Mouse (Mus musculus): ENCODE data around the gene S100a11.
A peak's percentile ranks its signal among the peaks of the same experiment; 100 is the strongest.
"Not testable (repeated sequence)": the region's sequence is repeated elsewhere in the genome, so short reads cannot be mapped to it uniquely, and the experiment has no call there.

S100a11 gene

GRCm38 (mm10) chr3:93522611-93523010 is 2.3 kb downstream of the S100a11 start:
- DNase-seq (ENCODE audit: low spot score): peak; percentile 40

GRCm38 (mm10) chr3:93527300-93527699 is 7.0 kb downstream of the S100a11 start:
- no peak for DNase-seq (ENCODE audit: low spot score)

GRCm38 (mm10) chr3:93528807-93529206 is 8.5 kb downstream of the S100a11 start:
- no peak for DNase-seq (ENCODE audit: low spot score)

DNA sequence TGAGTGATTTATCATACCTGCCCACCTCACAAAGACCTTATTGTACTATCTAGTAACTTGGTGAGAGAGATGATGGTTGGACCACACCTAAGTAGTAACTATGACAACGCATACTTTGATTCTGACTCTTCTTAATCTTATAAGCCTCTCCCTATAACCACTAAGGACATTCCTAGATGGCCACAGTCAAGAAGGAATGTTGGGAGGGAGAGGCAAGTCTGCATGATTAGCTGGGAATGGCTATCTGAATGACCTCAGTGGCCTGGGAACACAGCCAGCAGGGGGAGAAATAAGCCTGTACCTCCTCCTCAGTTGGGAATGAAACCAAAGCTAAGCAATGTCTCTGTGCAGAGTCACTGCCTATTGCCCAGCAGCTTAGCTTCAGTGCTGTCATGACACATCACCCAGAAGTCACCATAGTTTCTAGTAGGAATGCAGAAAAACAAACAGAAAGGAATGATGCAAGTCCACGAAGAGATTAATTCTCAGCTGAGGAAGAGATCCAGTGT is 16.8 kb downstream of the S100a11 start:
- DNase-seq (ENCODE audit: low spot score): no peak

DNA sequence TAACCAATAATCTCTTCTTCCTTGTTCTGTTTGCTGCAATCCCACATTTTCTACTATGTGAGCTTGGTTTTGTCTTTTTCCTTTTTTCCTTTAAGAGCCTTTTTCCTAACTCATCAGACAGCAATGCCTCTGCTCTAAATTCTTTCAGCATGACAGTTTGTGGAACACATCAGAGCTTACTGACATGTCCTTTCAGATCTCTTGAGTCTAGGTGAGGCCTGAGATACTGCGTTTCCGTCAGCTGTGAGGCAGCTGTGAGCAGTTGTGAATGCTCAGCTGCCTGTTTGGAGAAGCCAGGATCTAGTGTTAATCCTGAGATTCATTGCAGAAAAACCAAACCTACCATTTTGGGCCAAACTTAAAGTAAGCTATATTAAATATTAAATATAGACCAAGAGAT is 18.2 kb downstream of the S100a11 start:
- DNase-seq (ENCODE audit: low spot score): no peak

GRCm38 (mm10) chr3:93541501-93541900 is 21.2 kb downstream of the S100a11 start:
- no peak for DNase-seq (ENCODE audit: low spot score)

- DNase-seq (ENCODE audit: low spot score): not testable (repeated sequence)
Measured at GRCm38 (mm10) chr3:93544170-93544569, 23.9 kb downstream of the S100a11 start.

GRCm38 (mm10) chr3:93547099-93547648 is 26.9 kb downstream of the S100a11 start:
- peak; percentile 80 for DNase-seq (ENCODE audit: low spot score)

GRCm38 (mm10) chr3:93547749-93548540 is 27.7 kb downstream of the S100a11 start:
- DNase-seq (ENCODE audit: low spot score): no peak

GRCm38 (mm10) chr3:93548541-93549266 is 28.4 kb downstream of the S100a11 start:
- no peak for DNase-seq (ENCODE audit: low spot score)

- no peak for DNase-seq (ENCODE audit: low spot score)
Measured at GRCm38 (mm10) chr3:93549986-93550385, 29.7 kb downstream of the S100a11 start.

DNA sequence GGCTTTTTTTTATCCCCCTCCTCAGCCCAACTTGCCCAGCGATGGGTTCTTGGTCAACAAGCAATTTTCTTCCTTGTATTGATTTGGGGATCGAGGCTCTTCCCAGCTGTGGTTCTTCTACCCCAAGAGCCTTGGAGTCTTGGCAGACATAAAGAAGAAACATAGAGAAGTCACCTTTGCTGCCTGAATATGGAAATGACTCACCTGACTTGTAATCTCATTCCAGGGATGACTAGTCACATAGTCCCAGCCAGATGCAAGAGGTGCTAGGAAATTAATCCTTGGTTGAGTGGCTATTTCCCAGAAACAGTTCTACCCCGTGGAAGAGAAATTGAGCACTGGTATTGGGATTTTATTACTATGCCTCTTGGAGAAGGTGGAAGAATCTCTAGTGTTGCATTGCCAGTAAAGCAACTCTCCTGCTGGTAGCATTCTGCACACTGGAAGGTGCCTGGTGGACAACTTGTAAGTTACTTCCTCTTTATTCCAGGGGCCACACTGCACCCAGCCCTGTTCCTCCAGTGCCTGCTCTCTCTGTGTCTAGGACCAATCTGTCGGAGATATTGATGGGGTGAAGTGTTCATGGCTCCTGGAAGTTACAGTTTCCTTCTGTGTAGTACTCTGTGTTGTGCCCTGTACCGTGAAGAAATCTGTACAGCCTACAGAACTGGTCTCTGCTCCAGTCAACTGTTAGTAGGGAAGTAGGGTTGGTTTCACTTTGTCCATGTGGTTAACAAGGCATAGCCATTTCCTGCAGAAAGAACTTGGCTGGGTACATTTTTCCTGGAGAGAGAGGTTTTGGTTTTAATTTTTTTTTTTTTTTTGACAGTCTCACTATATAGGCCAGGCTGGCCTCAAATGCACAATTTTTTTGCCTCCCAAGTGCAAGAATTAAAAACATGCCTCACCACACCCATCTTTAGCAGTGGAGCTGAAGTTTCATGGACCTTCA is 31.9 kb downstream of the S100a11 start:
- no peak for DNase-seq (ENCODE audit: low spot score)

- DNase-seq (ENCODE audit: low spot score): no peak
Measured at GRCm38 (mm10) chr3:93553311-93553710, 33.0 kb downstream of the S100a11 start.

GRCm38 (mm10) chr3:93553765-93554378 is 33.6 kb downstream of the S100a11 start:
- no peak for DNase-seq (ENCODE audit: low spot score)

DNA sequence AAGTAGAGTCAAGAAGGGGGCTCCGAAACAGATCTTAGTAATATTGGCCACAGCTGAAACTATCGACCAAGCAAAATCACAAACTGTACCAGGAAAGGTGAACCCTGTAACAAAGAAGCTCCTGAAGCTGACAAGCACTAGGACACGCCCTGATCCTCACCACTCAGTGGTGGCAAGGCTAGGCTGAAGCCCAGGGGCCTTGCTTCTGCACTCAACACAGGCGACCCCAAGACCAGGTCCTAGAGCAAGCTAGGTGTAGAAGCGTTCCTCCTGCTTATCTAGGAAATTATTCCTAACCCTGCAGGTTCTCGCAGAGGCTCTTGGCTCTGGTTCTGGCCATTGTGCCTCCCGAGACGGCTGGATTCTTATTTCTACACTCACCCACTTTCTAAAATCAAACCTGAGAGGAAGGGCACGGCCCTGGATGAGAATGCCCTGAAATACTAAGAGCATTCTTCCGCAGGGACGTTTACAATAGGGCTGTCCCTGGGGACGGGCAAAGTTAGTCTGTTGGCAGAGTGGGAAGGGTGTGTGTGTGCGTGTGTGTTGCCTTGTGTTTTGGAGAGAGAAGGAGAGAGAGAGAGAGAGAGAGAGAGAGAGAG is 34.2 kb downstream of the S100a11 start:
- no peak for DNase-seq (ENCODE audit: low spot score)

- no peak for DNase-seq (ENCODE audit: low spot score)
Measured at GRCm38 (mm10) chr3:93554981-93555877, 34.9 kb downstream of the S100a11 start, which contains the start of gene S100a10. Gene S100a10, plus strand, starts transcription at chr3:93555080.

- no peak for DNase-seq (ENCODE audit: low spot score)
Measured at GRCm38 (mm10) chr3:93555878-93556254, 35.6 kb downstream of the S100a11 start.

DNA sequence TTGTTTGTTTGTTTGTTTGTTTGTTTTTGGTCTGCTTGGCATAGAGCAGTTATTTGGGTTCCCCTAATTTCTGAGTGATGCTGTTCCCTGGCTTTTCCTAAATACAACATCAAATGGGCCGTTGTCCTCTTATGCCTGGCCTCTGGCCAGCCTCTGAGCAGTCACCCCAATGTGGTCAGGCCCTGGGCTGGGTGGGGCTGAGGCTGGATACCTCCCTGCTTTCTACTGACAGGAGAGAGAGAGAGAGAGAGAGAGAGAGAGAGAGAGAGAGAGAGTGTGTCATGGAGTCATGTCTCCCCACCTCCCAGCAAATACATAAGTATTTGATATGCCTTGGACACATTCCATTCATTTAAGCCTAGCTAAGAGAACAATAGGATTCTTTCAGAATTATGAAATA is 36.3 kb downstream of the S100a11 start:
- no peak for DNase-seq (ENCODE audit: low spot score)

DNA sequence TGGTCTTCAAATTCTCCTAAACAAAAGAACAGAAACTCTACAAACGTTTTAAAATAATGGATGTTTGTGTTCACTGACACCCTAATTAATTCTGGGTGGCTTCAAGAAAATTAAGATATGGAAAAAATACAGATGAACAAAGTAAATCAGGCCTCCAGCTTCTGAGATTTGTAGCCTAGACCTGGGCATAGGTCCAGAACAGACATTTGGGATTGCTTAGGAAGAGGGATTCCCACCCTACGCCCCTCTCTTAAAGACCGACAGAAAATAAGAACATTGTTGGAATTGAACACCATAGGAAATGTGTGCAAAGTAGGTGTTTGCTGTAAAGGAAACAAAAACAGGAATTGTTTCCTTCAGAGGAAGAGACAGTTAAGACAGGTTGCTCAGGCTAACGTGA is 37.2 kb downstream of the S100a11 start:
- no peak for DNase-seq (ENCODE audit: low spot score)

- no peak for DNase-seq (ENCODE audit: low spot score)
Measured at GRCm38 (mm10) chr3:93559961-93560360, 39.7 kb downstream of the S100a11 start.

Data from layer of hippocampus, adult 9-10 months (tissue).